Mouse (Mus musculus) heart, postnatal 0 days (tissue): ENCODE results near the gene Spata31d1d.

Source experiments
- CTCF ChIP-seq: IDR thresholded peaks from 2 replicates; pipeline ENCODE4 v1.5.1; 2016; ENCODE audit warnings: antibody characterized with exemption, control low read depth, low read depth
- EP300 ChIP-seq: IDR thresholded peaks from 2 replicates; pipeline ENCODE4 v1.6.1; 2016; ENCODE audit warnings: antibody characterized with exemption, low read depth

DNA sequence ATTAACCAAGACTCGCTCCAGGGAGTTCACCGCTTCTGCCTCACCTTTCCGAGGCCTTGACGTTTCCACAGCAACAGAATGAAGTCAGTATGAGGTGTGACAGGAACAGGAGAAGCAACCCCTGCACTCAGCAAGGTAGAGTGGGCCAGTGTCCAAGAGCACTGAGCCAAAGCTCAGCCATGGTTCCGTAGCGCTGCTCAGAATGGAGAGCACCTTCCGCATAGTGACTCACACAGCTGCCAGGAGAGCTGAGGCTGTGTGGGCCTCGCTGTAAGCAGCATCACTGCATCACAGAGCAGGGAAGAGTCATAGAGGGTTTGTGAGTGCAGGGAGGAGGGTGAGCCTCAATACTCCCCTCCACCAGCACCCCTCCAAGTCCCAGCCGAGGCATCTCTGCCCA is 15.2 kb upstream of the Spata31d1d start, which contains the start of gene 1700014D04Rik:
- TF ChIP-seq CTCF = no peak
- TF ChIP-seq EP300 = no peak
